Mouse (Mus musculus) limb, embryonic 13.5 days (tissue): ENCODE results near the gene Mdn1. TPM values are rescaled to one million over a fixed set of nuclear protein-coding genes. Genes with fewer than 3 reads are reported as not detected.

Experiments used
- ATAC-seq: fragments of 200-750 bp; cut with Nextera tagmentation; 2 replicates; pipeline ENCODE4 v1.8.0; 2017; ENCODE audit warnings: low read depth, moderate number of reproducible peaks, moderate TSS enrichment; ENCODE audit not compliant: low FRiP score
- H3K27ac ChIP-seq: fragments of 300-500 bp; sonication (generic); 2 replicates; pipeline ENCODE4 v1.5.1; 2015; ENCODE audit warnings: inconsistent platforms, mild to moderate bottlenecking, moderate library complexity
- H3K27me3 ChIP-seq: fragments of 300-500 bp; sonication (generic); 2 replicates; pipeline ENCODE4 v1.6.1; 2015; ENCODE audit warnings: mild to moderate bottlenecking, inconsistent platforms
- H3K36me3 ChIP-seq: fragments of 300-500 bp; sonication (generic); 2 replicates; pipeline ENCODE4 v1.6.1; 2015; ENCODE audit warnings: inconsistent platforms, mild to moderate bottlenecking, moderate library complexity
- H3K4me1 ChIP-seq: fragments of 300-500 bp; sonication (generic); 2 replicates; pipeline ENCODE4 v1.6.1; 2015; ENCODE audit warnings: inconsistent platforms
- H3K4me2 ChIP-seq: fragments of 300-500 bp; sonication (generic); replicated peaks from 2 replicates; pipeline ENCODE4 v1.6.1; 2015; ENCODE audit warnings: inconsistent platforms, mild to moderate bottlenecking, moderate library complexity
- H3K4me3 ChIP-seq: fragments of 300-500 bp; sonication (generic); 2 replicates; pipeline ENCODE4 v1.5.1; 2015; ENCODE audit warnings: moderate library complexity, mild to moderate bottlenecking, inconsistent platforms
- H3K9ac ChIP-seq: fragments of 300-500 bp; sonication (generic); 2 replicates; pipeline ENCODE4 v1.6.1; 2015; ENCODE audit warnings: mild to moderate bottlenecking, inconsistent platforms
- H3K9me3 ChIP-seq: fragments of 300-500 bp; sonication (generic); 2 replicates; pipeline ENCODE4 v1.6.1; 2016; ENCODE audit warnings: inconsistent platforms
- WGBS: fragments of 180-500 bp; shearing (Covaris S2); methylation state at CpG from one replicate; pipeline ENCODE4 v1.1.7; 2015; 5-methylcytosine and 5-hydroxymethylcytosine counted together
- polyA plus RNA-seq: library from polyadenylated mRNA; unstranded; fragments of >200 nt; fragmentation: Nextera tagmentation; extraction: Ambion mirVana; gene quantifications from 2 replicates; pipeline ENCODE4 v1.2.1, GENCODE M21; 2015

The Mdn1 gene
- polyA plus RNA-seq, 1 experiment from 2014 or later, result 17.6 TPM

DNA sequence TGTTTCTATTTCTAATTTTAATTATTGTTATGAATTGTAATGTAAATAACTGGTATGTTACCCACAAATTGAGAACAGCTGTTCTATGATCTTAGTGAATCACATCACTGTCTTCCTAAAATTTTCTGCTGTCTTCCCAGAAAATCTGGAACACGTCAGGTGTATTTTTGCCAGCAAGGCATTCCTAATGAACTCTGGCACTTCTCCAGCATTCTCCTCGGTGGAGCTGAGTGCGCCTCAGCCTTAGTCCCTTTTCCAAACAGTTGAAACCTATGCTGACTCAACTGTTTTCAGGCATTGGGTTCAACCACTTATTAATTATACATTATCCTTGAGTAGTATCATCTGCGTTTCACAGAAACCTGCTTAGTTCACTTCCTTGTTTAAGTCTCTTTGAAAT, 25.6 kb downstream of the Mdn1 start:
- ATAC-seq, result no peak

DNA sequence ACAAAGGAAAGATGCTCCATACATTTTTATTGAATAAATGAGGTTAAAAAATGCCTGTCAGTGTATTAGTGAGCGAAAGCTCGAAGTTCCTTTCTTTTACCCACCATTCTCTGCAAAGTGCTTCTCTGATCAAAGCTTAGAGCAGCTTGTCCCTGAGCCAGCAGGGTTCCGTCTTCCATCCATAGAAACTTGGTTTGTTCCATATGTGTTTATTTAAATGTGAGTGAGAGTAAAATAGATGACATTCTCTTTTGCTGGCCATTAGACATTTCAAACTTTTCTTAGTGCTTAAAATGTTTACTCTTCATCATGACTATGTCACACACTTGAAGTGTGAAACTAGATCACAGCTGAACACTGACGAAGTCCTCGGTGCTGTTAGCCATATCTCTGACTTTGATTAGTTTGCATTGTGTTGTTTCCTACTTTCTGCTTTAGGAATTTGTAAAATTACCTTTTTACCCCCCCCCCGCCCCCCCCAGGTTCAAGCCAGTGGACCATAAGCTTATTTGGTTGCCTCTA, 26.2 kb downstream of the Mdn1 start:
- Histone ChIP-seq H3K36me3 (peaks cover 74% of the 10 kb centered on the region), H3K9me3 (no peaks in the 10 kb centered on the region), H3K27ac (no peak overlapping the region), H3K4me3 (no peak overlapping the region), H3K4me1 (no peaks in the 10 kb centered on the region), H3K9ac (no peak overlapping the region), H3K4me2 (no peak overlapping the region), H3K27me3 (no peaks in the 10 kb centered on the region)
- no peak for ATAC-seq
- 86% methylated on average over 6 of the region's 6 CpGs for WGBS

More for the DNA sequence above, 25.6 kb downstream of the Mdn1 start:
- H3K9ac ChIP-seq, result no peak overlapping the region
- no peak overlapping the region for H3K4me3 ChIP-seq
- no peaks in the 10 kb centered on the region for H3K9me3 ChIP-seq
- peaks cover 75% of the 10 kb centered on the region for H3K36me3 ChIP-seq
- 65% methylated on average over 4 of the region's 4 CpGs for WGBS
- no peak overlapping the region for H3K27ac ChIP-seq
- no peak overlapping the region for H3K4me2 ChIP-seq
- no peaks in the 10 kb centered on the region for H3K27me3 ChIP-seq
- no peaks in the 10 kb centered on the region for H3K4me1 ChIP-seq

DNA sequence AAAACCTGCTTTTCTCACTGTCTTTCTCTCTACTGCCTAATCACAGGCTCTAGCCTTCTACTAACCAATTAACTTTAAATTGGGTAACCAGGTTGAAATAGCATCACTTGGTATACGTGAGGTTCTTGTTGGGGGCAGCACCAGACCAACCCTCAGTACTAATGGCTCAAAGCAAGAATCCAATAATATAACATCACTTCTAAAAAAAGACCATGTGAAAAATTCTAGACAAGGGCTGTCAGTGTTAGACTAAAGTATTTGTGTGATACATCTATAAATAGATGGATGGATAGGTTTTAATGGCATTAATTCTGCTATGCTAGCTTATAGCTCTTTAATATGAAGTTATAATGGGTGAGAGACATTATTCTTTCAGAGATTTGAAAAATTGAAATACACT, 60.8 kb downstream of the Mdn1 start:
- Histone ChIP-seq H3K9me3 (no peaks in the 10 kb centered on the region), H3K4me1 (no peaks in the 10 kb centered on the region), H3K27ac (no peak overlapping the region), H3K27me3 (no peaks in the 10 kb centered on the region), H3K36me3 (peaks cover 73% of the 10 kb centered on the region), H3K4me3 (no peak overlapping the region), H3K9ac (no peak overlapping the region), H3K4me2 (no peak overlapping the region)
- 88% methylated on average over 1 of the region's 1 CpGs for WGBS
- no peak for ATAC-seq

DNA sequence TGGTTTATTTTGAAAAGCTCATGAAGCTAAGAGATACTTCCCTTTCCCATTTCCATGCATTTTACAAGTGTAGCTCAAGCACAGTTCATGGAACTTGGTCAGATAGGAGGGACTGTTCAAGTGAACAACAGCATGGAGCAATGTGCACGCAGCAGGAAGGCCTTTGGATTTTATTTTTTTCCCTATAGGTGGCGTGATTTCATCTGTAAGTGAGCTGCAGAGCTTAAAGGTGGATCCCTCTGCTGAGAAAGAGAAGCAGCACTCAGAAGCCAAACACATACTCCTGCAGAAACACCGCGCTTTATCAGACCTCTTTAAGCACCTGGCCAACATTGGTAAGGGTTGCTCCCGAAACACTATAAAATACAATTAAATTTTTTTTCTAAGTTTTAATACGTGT, 88.5 kb downstream of the Mdn1 start:
- no peak overlapping the region for H3K4me2 ChIP-seq
- H3K9me3 ChIP-seq, result no peaks in the 10 kb centered on the region
- H3K27ac ChIP-seq, result no peak overlapping the region
- no peak for ATAC-seq
- no peaks in the 10 kb centered on the region for H3K4me1 ChIP-seq
- no peak overlapping the region for H3K4me3 ChIP-seq
- peaks cover 97% of the 10 kb centered on the region for H3K36me3 ChIP-seq
- 88% methylated on average over 6 of the region's 6 CpGs for WGBS
- H3K27me3 ChIP-seq, result no peaks in the 10 kb centered on the region
- H3K9ac ChIP-seq, result no peak overlapping the region

DNA sequence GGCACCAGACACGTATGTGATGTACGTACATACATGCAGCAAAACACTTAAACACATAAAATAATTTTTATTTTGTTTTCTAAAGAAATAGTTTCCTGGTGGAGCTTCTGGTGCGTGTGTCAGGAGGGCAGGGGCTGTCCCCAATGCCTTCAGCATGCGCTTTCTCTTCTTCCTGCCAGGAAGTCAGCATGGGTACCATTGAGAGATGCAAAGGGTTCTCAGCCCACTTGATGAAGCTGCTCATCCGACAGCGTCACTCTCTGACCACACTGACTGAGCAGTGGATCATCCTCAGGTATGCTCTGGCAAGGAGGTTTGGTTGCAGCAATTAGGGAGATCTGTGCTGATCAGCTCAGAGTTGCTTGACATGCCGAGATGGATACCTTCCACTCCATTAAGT, 91.5 kb downstream of the Mdn1 start:
- 93% methylated on average over 7 of the region's 7 CpGs for WGBS
- no peak for ATAC-seq
- H3K27me3 ChIP-seq, result no peaks in the 10 kb centered on the region
- H3K4me1 ChIP-seq, result no peaks in the 10 kb centered on the region
- no peaks in the 10 kb centered on the region for H3K9me3 ChIP-seq
- H3K4me3 ChIP-seq, result no peak overlapping the region
- no peak overlapping the region for H3K4me2 ChIP-seq
- H3K27ac ChIP-seq, result no peak overlapping the region
- no peak overlapping the region for H3K9ac ChIP-seq
- H3K36me3 ChIP-seq, result peaks cover 96% of the 10 kb centered on the region

DNA sequence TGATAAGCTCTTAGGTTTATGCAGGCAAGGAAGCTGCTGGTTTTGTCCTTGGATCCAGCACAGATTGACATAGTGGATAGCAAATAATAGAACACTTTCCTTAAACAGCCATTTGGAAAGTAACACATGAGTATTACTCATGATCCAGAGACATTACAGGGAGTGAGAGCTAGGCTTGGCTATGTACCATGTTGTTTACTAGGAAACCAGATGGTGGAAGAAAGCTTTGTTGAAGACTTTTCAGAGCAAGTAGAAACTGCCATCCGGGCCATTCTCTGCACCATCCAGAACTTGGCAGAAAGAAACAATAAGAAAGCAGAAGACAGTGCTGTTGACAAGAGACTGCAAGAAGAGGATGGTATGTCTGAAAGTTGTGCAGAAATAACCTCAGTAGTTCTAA, 93.8 kb downstream of the Mdn1 start:
- H3K27ac ChIP-seq, result no peak overlapping the region
- H3K27me3 ChIP-seq, result no peaks in the 10 kb centered on the region
- no peak overlapping the region for H3K4me3 ChIP-seq
- no peak for ATAC-seq
- 97% methylated on average over 1 of the region's 1 CpGs for WGBS
- peaks cover 92% of the 10 kb centered on the region for H3K36me3 ChIP-seq
- no peak overlapping the region for H3K4me2 ChIP-seq
- H3K4me1 ChIP-seq, result no peaks in the 10 kb centered on the region
- no peak overlapping the region for H3K9ac ChIP-seq
- no peaks in the 10 kb centered on the region for H3K9me3 ChIP-seq

DNA sequence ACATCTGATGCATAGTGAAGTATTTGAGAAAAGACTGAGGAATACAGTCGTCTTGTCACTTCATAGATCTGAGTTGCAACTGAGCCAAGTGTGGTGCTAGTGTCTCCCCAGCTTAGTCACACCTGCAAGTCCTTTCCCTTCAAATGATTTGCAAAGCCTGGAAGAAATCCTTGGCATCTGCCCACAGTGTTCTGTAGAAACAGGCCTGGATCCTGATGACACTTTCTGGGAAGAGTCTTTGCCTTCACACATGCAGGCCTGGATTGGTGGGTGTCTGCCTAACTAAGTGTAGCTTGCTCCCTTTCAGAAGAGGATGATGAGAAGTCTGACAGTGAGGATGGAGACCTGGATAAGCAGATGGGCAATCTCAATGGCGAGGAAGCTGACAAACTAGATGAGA, 100.5 kb downstream of the Mdn1 start:
- no peak overlapping the region for H3K9ac ChIP-seq

DNA sequence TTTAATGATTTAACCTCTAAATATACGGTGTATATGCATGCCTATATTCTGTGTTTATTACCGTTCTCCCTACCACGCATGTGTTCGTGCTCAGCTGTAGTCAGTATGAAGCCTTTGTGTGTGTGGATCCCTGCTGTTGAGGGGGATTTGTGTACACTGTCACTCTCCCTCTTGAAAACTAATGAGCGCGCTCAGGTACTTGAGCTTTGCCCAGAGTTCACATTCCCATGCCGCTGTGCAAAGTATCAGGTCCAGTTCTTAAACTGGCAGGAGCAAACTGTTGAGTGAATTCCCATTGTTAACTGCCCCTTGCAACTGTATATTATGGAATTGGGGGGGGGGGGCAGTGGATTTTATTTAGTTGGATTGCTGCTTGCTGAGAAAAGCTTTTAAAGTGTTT, 110.6 kb downstream of the Mdn1 start:
- Histone ChIP-seq H3K4me1 (no peaks in the 10 kb centered on the region), H3K9me3 (no peaks in the 10 kb centered on the region), H3K27me3 (no peaks in the 10 kb centered on the region), H3K36me3 (peaks cover 82% of the 10 kb centered on the region), H3K4me3 (no peak overlapping the region), H3K9ac (no peak overlapping the region), H3K4me2 (no peak overlapping the region), H3K27ac (no peak overlapping the region)
- 94% methylated on average over 7 of the region's 7 CpGs for WGBS
- ATAC-seq, result no peak

More for the DNA sequence above, 100.5 kb downstream of the Mdn1 start:
- ATAC-seq, result no peak
- Histone ChIP-seq H3K9me3 (no peaks in the 10 kb centered on the region), H3K4me1 (no peaks in the 10 kb centered on the region), H3K4me2 (no peak overlapping the region), H3K27me3 (no peaks in the 10 kb centered on the region), H3K27ac (no peak overlapping the region), H3K36me3 (peaks cover 81% of the 10 kb centered on the region), H3K4me3 (no peak overlapping the region)
- WGBS, result 89% methylated on average over 2 of the region's 2 CpGs

DNA sequence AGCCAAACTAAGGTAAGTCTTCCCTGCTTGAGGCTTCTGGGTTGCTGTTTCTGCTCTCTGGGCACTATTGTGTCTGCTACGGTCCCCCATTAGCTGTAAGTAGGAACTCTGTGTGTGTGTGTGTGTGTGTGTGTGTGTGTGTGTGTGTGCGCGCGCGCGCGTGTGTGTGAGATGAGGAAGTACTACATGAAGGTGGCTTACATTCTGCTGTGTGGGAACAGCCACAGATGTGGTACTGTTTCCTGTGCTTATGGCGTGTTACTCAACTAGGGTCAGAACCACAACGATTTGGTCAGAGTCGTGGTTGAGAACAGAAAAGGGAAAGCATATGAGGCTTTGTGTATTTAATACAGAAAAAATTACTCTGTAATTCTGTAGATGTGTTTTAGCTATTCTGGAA, 111.1 kb downstream of the Mdn1 start:
- no peaks in the 10 kb centered on the region for H3K4me1 ChIP-seq
- no peak for ATAC-seq
- peaks cover 82% of the 10 kb centered on the region for H3K36me3 ChIP-seq
- no peak overlapping the region for H3K9ac ChIP-seq
- 86% methylated on average over 10 of the region's 10 CpGs for WGBS
- H3K9me3 ChIP-seq, result no peaks in the 10 kb centered on the region
- H3K27ac ChIP-seq, result no peak overlapping the region
- no peak overlapping the region for H3K4me3 ChIP-seq
- no peak overlapping the region for H3K4me2 ChIP-seq
- no peaks in the 10 kb centered on the region for H3K27me3 ChIP-seq

DNA sequence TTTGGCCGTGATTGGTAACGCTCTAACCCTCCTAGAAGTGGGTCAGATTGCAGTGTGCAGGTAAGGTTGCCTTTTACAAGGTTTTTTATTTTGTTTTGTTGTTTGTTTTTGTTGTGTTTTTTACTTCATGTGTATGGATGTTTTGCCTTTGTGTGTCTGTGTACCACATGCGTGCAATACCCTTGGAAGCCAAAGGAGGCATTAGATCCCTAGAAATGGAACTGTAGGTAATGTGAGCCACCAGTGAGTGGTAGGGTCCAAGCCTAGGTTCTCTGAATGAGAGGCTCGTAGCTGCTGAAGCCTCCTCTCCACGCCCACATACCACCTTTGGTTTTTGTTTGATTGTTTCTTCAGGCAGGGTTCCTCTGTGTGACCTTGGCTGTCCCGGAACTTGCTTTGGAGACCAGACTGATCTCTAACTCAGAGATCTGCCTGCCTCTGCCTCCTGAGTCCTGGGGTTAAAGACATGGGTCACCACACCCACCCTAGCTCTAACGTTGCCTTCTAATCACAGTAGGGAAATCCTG, 113.4 kb downstream of the Mdn1 start:
- H3K4me3 ChIP-seq, result no peak overlapping the region
- no peak overlapping the region for H3K9ac ChIP-seq
- H3K36me3 ChIP-seq, result peaks cover 82% of the 10 kb centered on the region
- no peaks in the 10 kb centered on the region for H3K27me3 ChIP-seq
- H3K4me1 ChIP-seq, result no peaks in the 10 kb centered on the region
- H3K27ac ChIP-seq, result no peak overlapping the region
- WGBS, result 94% methylated on average over 7 of the region's 7 CpGs
- ATAC-seq, result no peak
- H3K4me2 ChIP-seq, result no peak overlapping the region
- no peaks in the 10 kb centered on the region for H3K9me3 ChIP-seq

DNA sequence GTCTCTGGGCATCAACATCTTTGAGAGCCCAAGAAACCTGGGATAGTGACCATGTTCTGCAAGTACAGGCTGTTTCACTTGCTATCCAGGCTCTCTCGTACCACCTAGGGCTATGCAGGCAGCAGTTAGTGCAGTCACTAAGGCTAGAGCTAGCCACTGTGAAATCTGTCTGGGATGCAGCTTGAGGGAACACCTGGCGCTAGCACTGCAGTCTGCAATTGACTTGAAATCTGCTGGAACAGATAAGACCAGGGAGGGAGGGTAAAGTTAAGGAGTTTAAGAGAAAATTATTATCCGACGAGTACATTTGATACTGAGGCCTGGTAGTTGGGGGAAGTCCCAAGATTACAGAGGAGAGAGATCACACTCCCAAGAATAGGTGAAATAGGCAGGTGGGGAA, 123.1 kb downstream of the Mdn1 start:
- Histone ChIP-seq H3K27me3 (no peaks in the 10 kb centered on the region), H3K36me3 (peaks cover 28% of the 10 kb centered on the region), H3K4me1 (no peaks in the 10 kb centered on the region), H3K4me3 (no peak overlapping the region), H3K9ac (no peak overlapping the region), H3K27ac (no peak overlapping the region), H3K4me2 (no peak overlapping the region), H3K9me3 (no peaks in the 10 kb centered on the region)
- ATAC-seq, result no peak
- 94% methylated on average over 4 of the region's 4 CpGs for WGBS

DNA sequence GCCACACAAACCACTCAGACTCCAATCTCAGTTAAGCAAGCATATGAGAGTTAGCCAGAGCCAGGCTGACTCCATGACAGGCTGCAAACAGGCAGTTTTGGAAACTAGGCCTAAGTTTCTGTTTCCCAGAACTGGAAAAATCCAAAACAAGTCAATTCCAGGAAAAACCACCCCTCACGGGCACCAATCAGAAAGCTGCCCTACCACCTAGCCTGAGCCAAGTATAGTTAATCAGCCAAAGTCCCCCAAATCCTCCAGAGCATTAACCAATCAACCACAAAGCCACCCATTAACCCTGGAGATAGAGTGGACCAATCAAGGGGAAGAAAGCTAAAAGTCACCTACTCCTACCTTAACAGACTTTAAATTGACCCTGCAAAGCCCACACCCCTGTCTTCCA, 130.2 kb downstream of the Mdn1 start:
- no peak overlapping the region for H3K27ac ChIP-seq
- 0 out of 2 replicates have a peak, but pooled peaks cover 3% of the 10 kb centered on the region for H3K9me3 ChIP-seq
- H3K4me3 ChIP-seq, result no peak overlapping the region
- H3K4me2 ChIP-seq, result no peak overlapping the region
- ATAC-seq, result no peak
- H3K9ac ChIP-seq, result no peak overlapping the region
- no peaks in the 10 kb centered on the region for H3K27me3 ChIP-seq
- H3K36me3 ChIP-seq, result no peaks in the 10 kb centered on the region
- WGBS, result 86% methylated on average over 1 of the region's 1 CpGs
- no peaks in the 10 kb centered on the region for H3K4me1 ChIP-seq

DNA sequence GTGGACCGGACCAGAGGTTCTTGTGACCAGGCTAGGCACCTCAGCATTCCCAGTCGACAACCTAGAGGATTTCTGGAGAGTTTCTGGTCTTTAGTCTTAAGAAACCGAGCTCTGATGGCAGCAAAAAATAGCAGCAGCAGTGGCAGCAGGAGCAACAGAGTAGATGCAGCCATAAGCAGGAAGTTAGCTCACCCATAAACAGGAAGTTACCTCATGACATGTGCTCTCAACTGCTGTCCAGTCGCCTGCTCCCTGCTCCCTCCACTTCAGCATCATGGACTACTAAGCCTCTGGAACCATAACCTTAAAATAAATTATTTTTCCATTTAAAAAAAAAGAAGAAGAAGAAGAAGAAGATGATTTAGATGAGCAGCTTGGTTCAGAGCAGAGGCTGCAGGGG, 132.1 kb downstream of the Mdn1 start:
- 0 out of 2 replicates have a peak, but pooled peaks cover 3% of the 10 kb centered on the region for H3K9me3 ChIP-seq
- no peak overlapping the region for H3K9ac ChIP-seq
- no peak for ATAC-seq
- H3K36me3 ChIP-seq, result no peaks in the 10 kb centered on the region
- H3K27me3 ChIP-seq, result no peaks in the 10 kb centered on the region
- 78% methylated on average over 4 of the region's 4 CpGs for WGBS
- no peaks in the 10 kb centered on the region for H3K4me1 ChIP-seq
- H3K27ac ChIP-seq, result no peak overlapping the region
- H3K4me3 ChIP-seq, result no peak overlapping the region
- H3K4me2 ChIP-seq, result no peak overlapping the region
